Mouse (Mus musculus) cerebellum, adult 9-11 months (tissue): ENCODE measurements around the gene Pla2g4e.
A peak's percentile ranks its signal among the peaks of the same experiment; 100 is the strongest.

Experiments used
- DNase-seq: peaks from one replicate; pipeline ENCODE4 v3.0.0; 2022

The Pla2g4e gene

DNA sequence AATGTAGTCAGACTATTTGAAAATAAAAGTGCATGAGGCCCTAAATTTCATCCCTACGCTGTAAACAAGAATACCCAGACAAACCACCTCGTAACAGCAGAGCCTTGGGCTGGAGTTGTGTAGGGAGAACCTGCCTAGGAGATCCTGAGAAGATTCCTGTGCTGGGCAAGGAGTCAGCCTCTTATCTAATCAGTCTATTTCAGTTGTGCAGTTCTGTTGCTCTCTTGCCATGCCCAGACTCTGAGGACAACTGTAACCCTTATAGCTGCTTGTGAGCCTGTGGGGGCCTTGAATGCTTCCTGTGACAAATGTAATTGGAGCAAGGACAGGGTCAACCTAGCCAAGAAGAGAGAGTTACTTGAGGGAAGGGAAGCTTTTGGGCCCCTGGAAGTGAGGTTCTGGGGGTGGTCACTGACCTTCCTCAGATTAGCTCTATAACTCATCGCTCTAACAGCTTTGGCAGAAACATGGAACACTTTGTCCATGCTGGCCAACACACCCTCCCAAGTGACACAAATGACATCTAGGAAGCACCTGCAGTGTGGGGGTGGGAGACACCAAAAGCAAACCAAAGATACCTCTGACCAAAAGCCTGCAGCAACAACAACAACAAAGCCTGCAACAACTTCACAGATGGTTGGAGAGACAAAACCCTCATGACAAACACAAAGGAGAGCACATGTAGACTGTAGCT, 9.0 kb downstream of the Pla2g4e start:
- DNase-seq, result no peak

DNA sequence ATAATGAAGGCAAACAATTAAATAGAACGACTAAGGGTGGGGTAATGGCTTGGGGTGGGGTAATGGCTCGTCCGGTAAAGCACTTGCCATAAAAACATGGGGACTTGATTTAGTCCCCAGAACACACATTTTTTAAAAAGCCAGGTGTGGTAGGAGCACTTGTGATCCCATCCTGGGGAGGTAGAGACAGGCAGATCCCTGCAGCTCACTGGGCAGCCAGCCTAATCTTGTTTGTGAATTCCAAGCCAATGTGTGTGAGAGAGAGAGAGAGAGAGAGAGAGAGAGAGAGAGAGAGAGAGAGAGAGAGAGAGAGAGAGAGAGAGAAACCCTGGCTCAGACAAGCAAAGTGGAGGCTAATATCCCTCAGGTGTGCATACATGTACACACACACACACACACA, 9.8 kb downstream of the Pla2g4e start:
- DNase-seq, result peak; percentile 60

DNA sequence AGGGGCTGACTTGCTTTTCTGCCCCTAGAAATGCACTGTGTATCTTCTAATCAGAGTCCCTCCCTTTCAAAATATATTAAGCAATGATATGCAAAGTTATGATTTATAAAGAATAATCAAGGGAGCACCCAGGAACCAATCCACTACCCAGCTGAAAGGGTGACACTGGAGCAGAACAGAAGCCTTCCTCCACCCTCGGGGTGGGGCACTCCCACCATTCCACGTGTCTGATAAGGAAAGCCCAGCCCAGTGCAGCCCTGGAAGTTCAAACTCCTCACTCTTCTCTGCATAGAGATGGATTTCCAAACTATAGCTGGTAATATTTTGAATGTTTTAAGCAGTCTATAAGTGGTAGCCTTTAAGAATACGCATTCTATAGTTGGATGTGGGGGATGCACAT, 13.5 kb downstream of the Pla2g4e start:
- DNase-seq, result no peak

DNA sequence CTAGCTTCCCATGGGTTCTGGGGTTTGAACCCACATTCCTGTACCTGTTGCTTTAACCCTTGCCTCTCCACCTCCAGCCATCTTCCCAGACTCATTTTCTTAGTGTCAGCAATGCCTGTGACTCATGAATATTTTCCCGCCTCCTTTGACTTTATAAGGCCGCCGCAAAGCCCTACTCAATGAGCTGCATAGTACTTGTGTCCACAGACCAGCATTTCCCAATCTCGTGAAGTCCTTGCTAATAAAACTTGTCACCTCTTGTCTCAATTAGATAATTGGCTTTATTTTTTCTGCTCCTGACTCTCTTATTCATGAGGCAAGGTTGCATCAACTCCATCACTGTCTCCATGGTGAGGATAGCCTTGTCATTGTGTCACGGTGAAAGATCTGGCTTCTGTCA, 30.5 kb downstream of the Pla2g4e start:
- no peak for DNase-seq

- DNase-seq, result no peak
Observed at GRCm38 (mm10) chr2:120211448-120211847, 33.7 kb downstream of the Pla2g4e start.

DNA sequence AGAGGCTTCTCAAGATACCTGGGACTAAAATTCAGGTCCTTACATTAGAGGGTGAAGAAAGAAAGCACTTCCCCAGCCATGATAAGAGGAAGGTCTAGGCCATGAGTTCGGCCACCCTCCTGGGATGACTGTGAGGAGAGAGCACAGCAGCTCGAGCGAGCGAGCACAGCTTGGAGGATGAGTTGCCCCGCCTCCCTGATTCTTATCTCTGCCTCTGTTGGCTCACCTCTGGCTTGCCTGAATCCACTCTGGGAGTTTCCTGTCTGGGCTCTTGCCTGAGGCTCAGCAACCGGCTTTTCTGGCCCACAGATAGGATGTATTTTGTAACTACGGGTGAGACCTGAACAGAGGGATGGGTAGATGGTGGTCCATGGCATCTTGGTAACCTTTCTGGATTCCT, 37.2 kb downstream of the Pla2g4e start:
- DNase-seq, result no peak

- no peak for DNase-seq
Observed at GRCm38 (mm10) chr2:120207028-120207427, 38.1 kb downstream of the Pla2g4e start.

- no peak for DNase-seq
Observed at GRCm38 (mm10) chr2:120203742-120204141, 41.4 kb downstream of the Pla2g4e start.

GRCm38 (mm10) chr2:120200077-120200476, 45.1 kb downstream of the Pla2g4e start:
- DNase-seq, result peak; percentile 77

DNA sequence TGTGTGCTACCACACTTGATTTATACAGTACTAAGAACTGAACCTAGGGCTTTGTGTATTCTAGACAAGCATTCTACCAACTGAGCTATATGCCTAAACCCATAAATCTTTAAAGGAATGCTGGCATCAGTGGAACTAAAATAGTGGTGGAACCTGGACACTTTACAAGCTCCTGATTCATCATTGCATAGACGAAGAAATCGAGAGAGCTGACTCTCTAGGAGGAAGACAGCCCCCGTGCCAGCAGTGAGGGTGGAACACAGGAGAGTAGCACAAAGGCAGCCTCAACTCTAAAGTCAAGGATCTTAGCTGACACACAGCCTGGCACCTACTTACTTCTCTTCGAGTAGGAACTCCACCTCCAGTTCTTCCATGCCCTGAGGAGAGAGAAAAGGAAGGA, 57.0 kb downstream of the Pla2g4e start:
- no peak for DNase-seq

DNA sequence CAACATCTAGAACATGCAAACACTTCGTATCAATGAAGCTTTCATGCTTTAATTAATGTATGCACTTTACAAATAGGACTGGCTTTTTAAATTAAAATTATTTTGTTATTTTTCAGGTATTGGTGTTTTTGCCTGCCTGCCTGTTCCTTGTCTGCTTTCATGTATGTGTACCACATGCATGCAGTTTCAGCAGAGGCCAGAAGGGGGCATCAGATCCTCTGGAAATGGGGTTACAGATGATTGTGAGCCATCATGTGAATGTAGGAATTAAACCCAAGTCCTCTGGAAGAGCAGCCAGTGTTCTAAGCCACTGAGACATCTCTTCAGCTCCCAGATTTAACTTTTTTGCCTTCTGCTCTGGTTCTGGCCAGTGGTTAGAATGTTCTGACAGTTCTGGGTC, 57.6 kb downstream of the Pla2g4e start:
- DNase-seq, result no peak

DNA sequence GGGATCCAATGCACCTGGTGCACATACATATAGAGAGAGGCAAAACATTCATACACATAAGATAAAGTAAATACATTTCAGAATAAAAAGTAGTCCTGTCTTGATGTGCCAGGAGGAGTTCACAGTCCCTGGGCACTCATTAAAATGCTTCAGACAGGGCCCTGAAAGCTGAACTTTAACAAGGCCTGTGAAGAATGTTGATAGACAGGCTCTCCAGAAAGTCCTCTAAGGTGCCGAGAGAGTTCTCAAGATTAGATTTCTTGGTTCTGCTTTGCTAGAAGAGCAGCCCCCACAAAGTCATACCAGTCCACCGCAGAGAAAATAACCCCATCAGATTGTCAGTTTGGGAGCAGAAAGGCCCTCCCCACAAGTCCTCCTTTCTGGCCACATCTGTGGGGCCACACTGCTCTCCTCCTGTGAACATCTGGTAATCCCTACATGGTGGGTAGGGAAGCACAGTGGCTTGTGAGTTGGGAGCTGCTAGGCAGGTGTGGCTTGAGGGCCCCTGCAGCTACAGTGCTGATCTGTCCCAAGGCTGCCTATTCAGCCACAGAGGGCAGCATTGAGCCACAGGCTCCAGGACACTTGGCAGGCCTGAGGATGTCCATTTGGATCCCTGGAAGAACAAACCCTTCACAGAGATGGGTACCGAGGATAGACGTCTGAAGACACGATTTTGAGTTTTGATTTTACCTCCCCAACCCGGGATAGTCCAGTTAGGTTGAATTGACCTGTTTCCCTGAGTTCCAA, 59.4 kb downstream of the Pla2g4e start:
- DNase-seq, result no peak

DNA sequence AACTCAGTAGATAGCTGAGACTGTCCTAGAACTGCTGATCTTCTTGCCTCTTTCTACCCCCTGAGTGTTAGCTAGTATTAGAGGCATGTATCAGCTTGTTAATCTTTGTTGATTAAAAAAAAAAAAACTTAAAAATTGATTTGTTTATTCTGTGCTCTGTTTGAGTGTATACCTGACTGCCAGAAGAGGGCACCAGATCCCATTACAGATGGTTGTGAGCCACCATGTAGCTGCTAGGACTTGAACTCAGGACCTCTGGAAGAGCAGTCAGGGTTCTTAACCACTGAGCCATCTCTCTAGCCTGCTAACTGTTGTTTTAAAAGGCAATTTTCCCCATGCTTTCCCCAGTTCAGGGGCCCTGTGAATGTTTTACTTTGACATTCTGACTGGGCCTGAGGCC, 66.2 kb downstream of the Pla2g4e start:
- DNase-seq, result no peak

GRCm38 (mm10) chr2:120173718-120174117, 71.4 kb downstream of the Pla2g4e start:
- peak; percentile 38 for DNase-seq

DNA sequence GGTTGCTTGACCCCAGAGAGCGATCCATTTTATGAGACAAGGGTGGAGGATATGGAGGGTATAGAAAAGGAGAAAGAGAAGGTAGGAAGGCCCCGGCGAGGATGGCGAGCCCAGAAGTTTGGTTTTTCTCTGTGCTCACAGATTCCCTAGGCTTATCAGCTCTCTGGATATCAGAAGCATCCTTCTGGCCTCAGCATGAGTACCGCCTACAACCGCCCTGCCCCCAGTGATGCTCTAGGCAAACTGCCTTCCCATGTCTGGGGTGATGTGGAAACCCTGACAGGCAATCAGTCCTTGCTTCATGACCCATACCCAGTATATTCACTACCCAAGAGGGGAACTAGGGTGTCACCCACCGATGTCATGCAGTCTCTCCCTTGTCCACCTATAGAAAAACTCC, 73.8 kb downstream of the Pla2g4e start:
- no peak for DNase-seq

- DNase-seq, result no peak
Observed at GRCm38 (mm10) chr2:120170726-120171125, 74.4 kb downstream of the Pla2g4e start.

- DNase-seq, result no peak
Observed at GRCm38 (mm10) chr2:120169382-120169781, 75.8 kb downstream of the Pla2g4e start.

DNA sequence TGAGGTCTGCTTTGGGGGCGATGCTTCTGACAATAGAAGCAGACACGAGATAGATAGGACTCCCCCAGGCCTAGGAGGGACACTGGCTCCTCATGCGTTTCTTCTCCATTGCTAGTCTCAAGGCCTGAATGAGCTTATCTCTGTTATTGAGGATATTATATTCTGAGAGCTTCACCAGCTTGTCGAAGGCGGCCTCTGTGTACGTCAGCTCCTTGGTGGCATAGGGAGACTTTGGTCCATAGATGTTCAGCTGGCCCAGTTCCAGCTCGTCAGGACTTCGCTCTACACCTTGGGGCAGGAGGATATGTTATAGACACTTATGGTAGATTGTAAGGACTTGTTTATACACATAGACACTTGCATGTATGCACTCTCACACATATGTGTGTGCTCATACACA, 77.4 kb downstream of the Pla2g4e start:
- DNase-seq, result no peak

DNA sequence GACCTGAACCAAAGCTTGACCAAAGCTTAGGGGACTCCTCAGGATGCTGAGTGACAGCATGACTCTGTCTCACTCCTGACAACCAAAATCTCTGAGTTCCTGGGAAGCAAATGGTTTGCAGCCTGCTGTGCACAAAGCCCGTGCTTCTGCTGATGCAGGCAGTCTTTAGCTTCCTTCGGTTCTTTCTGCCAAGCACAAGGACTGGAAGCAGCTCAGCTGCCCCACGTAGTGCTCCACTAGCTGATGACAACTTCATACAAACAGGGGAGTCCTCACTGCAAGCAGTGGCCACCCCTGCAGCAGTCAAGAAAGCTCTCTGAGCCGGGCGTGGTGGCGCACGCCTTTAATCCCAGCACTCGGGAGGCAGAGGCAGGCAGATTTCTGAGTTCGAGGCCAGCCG, 79.7 kb downstream of the Pla2g4e start:
- no peak for DNase-seq

- DNase-seq, result no peak
Observed at GRCm38 (mm10) chr2:120159434-120159833, 85.7 kb downstream of the Pla2g4e start.

DNA sequence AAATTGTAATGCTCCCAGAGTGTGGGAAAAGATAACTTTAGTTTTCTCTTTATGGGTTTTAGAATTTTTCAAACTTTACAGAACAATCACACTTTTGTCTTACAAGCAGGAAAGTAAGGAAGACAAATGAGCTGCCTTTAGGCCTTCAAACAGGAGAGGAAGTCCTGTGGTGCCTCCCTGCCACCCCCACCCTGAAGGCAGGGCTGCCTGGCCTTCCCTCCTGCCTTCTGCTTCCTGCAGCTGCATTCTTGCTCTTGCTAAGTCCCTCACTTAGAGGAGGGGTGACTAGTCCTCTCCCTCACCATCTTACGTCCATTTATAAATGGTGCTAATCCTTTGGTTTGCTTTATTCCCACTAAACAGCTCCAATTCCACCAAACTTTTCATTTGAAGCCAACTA, 86.3 kb downstream of the Pla2g4e start:
- no peak for DNase-seq

- no peak for DNase-seq
Observed at GRCm38 (mm10) chr2:120158016-120158415, 87.1 kb downstream of the Pla2g4e start.

DNA sequence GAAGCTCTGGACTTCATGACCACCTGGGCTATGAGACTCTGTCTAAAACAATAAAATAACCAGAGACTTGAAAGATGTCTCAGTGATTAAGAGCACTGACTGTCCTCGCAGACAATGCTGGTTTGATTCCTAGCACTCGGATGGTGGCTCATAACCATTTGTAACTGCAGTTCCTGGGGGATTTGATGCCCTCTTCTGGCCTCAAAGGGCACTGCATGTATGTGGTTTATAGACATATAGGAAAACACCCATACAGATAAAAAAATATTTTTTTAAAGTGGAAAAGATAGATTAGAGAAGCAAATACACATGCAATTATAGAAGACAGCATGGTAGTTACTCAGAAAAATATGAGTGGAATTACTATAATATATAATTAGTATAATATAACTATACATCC, 87.5 kb downstream of the Pla2g4e start:
- no peak for DNase-seq

DNA sequence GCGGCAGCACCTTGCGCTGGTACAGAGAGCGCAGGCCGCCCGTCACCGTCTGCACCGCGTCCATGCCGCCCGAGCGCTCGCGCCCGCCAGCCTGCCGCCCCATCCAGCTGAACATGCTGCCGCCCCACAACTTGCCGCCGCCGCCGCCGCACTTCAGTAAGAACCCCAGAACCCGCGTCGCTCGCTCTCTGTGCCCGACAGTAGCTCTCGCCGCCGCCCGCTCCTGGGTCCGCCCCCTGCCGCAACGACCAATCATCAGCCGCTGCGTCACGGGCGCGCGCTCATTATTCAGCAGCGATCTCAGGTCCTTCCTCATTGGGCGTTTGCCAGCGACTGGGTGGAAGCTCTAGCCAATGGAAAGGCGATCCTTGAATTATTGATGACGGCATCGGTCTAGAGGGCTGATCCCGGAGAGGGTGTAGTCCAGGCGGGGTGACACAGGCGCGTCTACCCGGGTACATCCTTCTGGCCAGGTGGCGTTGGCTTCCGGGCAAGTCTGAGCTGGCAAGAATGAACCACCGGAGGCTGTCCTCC, 90.7 kb downstream of the Pla2g4e start, which contains the start of gene Ehd4:
Ehd4 (minus strand) TSS at position 246 of the 534 bp plus-strand sequence.
- peak; percentile 99 for DNase-seq
